Comparison of ENCODE assay signal across 17 mouse cellular contexts in genomic region chr1:192841094-192841813, GRCm38 (mm10). TPM values are rescaled to one million over a fixed set of nuclear protein-coding genes. Genes with fewer than 3 reads are reported as not detected.
DNase-seq lines count a peak whose midpoint lies in the region; ATAC-seq lines count a peak whose summit lies in the region.
"Had no signal": no experiment of that assay in that cellular context is flagged by ENCODE, and none has a peak within 500 bp of the region (broad histone marks: within the 10 kb centered on the region; RNA-seq: fewer than 3 reads in every experiment).

No protein-coding gene starts in this region.

- H3K4me3 ChIP-seq in limb, embryonic 12.5 days (replicated peaks) = no peak overlapping the region
- H3K4me3 ChIP-seq: erythroblast, embryonic 14.5 days; hindbrain, embryonic 12.5 days; midbrain, embryonic 12.5 days had no signal

- intact Hi-C loops in left cerebral cortex, postnatal 25 days (cut with DNase I) = no loop called here

- H3K27ac ChIP-seq in limb, embryonic 12.5 days = peak overlapping the region; percentile 59
- H3K27ac ChIP-seq: hindbrain, embryonic 12.5 days; midbrain, embryonic 12.5 days had no signal

- peaks cover 16% of the 10 kb centered on the region; the same call in 1 of the 2 replicates for H3K4me1 ChIP-seq in limb, embryonic 12.5 days (replicated peaks)

- no peak for ATAC-seq in limb, embryonic 12.5 days (ENCODE audit: insufficient number of reproducible peaks, insufficient read depth, low FRiP score, low TSS enrichment, low read depth)
- ATAC-seq: activated CD4-positive, CD25-positive, alpha-beta regulatory T cell, adult 4 months had no signal

- peaks cover 41% of the 10 kb centered on the region for H3K36me3 ChIP-seq in limb, embryonic 12.5 days

- DNase-seq in left cerebral cortex, postnatal 25 days (ENCODE audit: low spot score in 2 of 2) = peak; percentile 35 to 54
- DNase-seq in left cerebral cortex, adult 18-20 months (ENCODE audit: low spot score in 2 of 2) = no peak
- DNase-seq in A20 (ENCODE audit: low read depth, low spot score) = peak; percentile 37
- DNase-seq in brain, adult 2 months (ENCODE audit: low read depth, low spot score) = peak; percentile 68
- no peak for DNase-seq in urinary bladder, postnatal 25 days (ENCODE audit: low spot score)
- no peak for DNase-seq in adrenal gland, adult 18-20 months (ENCODE audit: low spot score in 2 of 2)
- DNase-seq: cerebellum, adult 11-12 months; gastrocnemius, postnatal 36 days; kidney, adult 18-20 months; lung, postnatal 36 days had no signal

- no peaks in the 10 kb centered on the region for H3K27me3 ChIP-seq in limb, embryonic 12.5 days
- H3K27me3 ChIP-seq: CH12.LX; hindbrain, embryonic 12.5 days had no signal

- no peak overlapping the region for H3K4me2 ChIP-seq in limb, embryonic 12.5 days
- H3K4me2 ChIP-seq: heart, embryonic 11.5 days; hindbrain, embryonic 12.5 days; midbrain, embryonic 12.5 days had no signal

- no peaks in the 10 kb centered on the region for H3K9me3 ChIP-seq in limb, embryonic 12.5 days
- H3K9me3 ChIP-seq: hindbrain, embryonic 12.5 days; midbrain, embryonic 12.5 days had no signal

- H3K9ac ChIP-seq in limb, embryonic 12.5 days (replicated peaks) = no peak overlapping the region
- H3K9ac ChIP-seq: hindbrain, embryonic 12.5 days; midbrain, embryonic 12.5 days had no signal

- 58% methylated on average over 9 of the region's 9 CpGs for WGBS in limb, embryonic 12.5 days

RNA-seq across cellular contexts. Expression of gene Sertad4, which starts 14.3 kb away (rescaled TPM):
- 10 to 100 TPM; 14.4 to 17.9 TPM for total RNA-seq in left cerebral cortex, postnatal 25 days (2021)
- 10 to 100 TPM; 12.3 to 13.6 TPM for total RNA-seq in left cerebral cortex, adult 18-20 months (2021)
- polyA plus RNA-seq in limb, embryonic 12.5 days (2016; fragmentation: Nextera tagmentation; extraction: Ambion mirVana) = 80.4 and 85.1 TPM in 2 replicates
- total RNA-seq in adrenal gland, adult 18-20 months (2021) = 1 to 10 TPM; 3.9 to 6.2 TPM
- total RNA-seq: CH12.LX had no signal
- polyA plus RNA-seq: activated CD4-positive, CD25-positive, alpha-beta regulatory T cell, adult 4 months had no signal

Comparison
In these comparisons a context has a peak if more than half of its experiments do, and no peak if none do; other contexts are left out.
1. DNase-seq: peak in left cerebral cortex, postnatal 25 days (2 of 2), A20 (single experiment) and brain, adult 2 months (single experiment); none in left cerebral cortex, adult 18-20 months (0 of 2), urinary bladder, postnatal 25 days (single experiment) and adrenal gland, adult 18-20 months (0 of 2).